Mouse (Mus musculus) heart, embryonic 14.5 days (tissue): ENCODE measurements at regions not wholly inside any gene's neighbourhood (a gene's known extent, or its start where the extent isn't known, plus 50 kb on each side); places are given as distances from the start of the nearest gene placed in this dataset.

Source experiments
- ATAC-seq: fragments of 200-750 bp; cut with Nextera tagmentation; 2 replicates; pipeline ENCODE4 v1.8.0; 2017; ENCODE audit warnings: low read depth, moderate TSS enrichment; ENCODE audit not compliant: insufficient number of reproducible peaks, insufficient read depth, low FRiP score
- H3K27ac ChIP-seq, 2 experiments: fragments of 200-500 bp in 1 of 2; fragments of 300-500 bp in 1 of 2; sonication (generic) in 1 of 2; replicated peaks in 1 of 2; 2 replicates each; pipeline ENCODE4 v1.5.1; 2012 to 2014; ENCODE audit warnings: low read depth in 2 of 2, low read length in 2 of 2, control low read depth in 1 of 2, mild to moderate bottlenecking in 1 of 2, mixed read lengths in 1 of 2; ENCODE audit not compliant: control insufficient read depth in 1 of 2, insufficient read depth in 1 of 2
- H3K27me3 ChIP-seq: fragments of 300-500 bp; sonication (generic); 2 replicates; pipeline ENCODE4 v1.6.1; 2014; ENCODE audit warnings: mild to moderate bottlenecking, low read length, control low read depth; ENCODE audit not compliant: control insufficient read depth, insufficient read depth
- H3K36me3 ChIP-seq: fragments of 300-500 bp; sonication (generic); 2 replicates; pipeline ENCODE4 v1.6.1; 2014; ENCODE audit warnings: mild to moderate bottlenecking, control low read depth, low read length, mixed read lengths; ENCODE audit not compliant: control insufficient read depth, insufficient read depth
- H3K4me1 ChIP-seq, 2 experiments: fragments of 200-500 bp in 1 of 2; fragments of 300-500 bp in 1 of 2; sonication (generic) in 1 of 2; 2 replicates each; pipeline ENCODE4 v1.6.1; 2012 to 2014; ENCODE audit warnings: low read length in 2 of 2, control low read depth in 1 of 2, mixed read lengths in 1 of 2; ENCODE audit not compliant: control insufficient read depth in 2 of 2, insufficient read depth in 2 of 2
- H3K4me2 ChIP-seq: fragments of 300-500 bp; sonication (generic); 2 replicates; pipeline ENCODE4 v1.6.1; 2014; ENCODE audit warnings: mild to moderate bottlenecking, low read length
- H3K4me3 ChIP-seq, 2 experiments: fragments of 200-500 bp in 1 of 2; fragments of 300-500 bp in 1 of 2; sonication (generic) in 1 of 2; 2 replicates each; pipeline ENCODE4 v1.5.1; 2012 to 2014; ENCODE audit warnings: low read length in 2 of 2, mild to moderate bottlenecking in 2 of 2, control low read depth in 1 of 2, low read depth in 1 of 2, moderate library complexity in 1 of 2; ENCODE audit not compliant: control insufficient read depth in 1 of 2, insufficient read depth in 1 of 2
- H3K9ac ChIP-seq: fragments of 300-500 bp; sonication (generic); 2 replicates; pipeline ENCODE4 v1.6.1; 2014; ENCODE audit warnings: mild to moderate bottlenecking, low read length
- H3K9me3 ChIP-seq: fragments of 300-500 bp; sonication (generic); 2 replicates; pipeline ENCODE4 v1.6.1; 2016; ENCODE audit warnings: low read length, control low read depth; ENCODE audit not compliant: control insufficient read depth
- WGBS: fragments of 180-500 bp; shearing (Covaris S2); extraction: QIAGEN DNeasy Blood & Tissue Kit; methylation state at CpG from one replicate; pipeline ENCODE4 v1.1.7; 2014; 5-methylcytosine and 5-hydroxymethylcytosine counted together

DNA sequence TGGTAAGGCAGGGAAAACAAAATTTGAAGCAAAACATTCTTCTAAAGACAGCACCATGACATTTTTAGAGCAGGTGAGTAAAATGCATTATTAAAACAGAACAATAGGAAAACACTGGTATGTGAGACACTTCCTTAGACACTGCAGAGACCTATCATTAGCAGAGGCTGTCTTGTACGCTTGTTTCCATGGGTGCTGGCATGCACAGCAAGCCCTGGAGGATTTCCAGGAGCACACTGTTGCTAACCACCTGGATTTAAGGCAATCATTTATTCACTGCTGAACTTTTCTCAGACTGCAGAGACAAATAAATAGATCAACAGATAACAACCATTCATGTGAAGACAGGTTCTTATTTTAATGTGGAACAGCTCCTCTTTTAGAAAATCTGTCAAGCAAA, 127.7 kb downstream of the Pros1 start:
- ATAC-seq: no peak
- Histone ChIP-seq H3K4me2 (no peak overlapping the region), H3K4me1 (no peaks in the 10 kb centered on the region), H3K9me3 (no peaks in the 10 kb centered on the region), H3K27me3 (no peaks in the 10 kb centered on the region), H3K9ac (no peak overlapping the region), H3K36me3 (no peaks in the 10 kb centered on the region), H3K27ac (no peak overlapping the region), H3K4me3 (no peak overlapping the region)
- WGBS: 56% methylated on average over 1 of the region's 1 CpGs

DNA sequence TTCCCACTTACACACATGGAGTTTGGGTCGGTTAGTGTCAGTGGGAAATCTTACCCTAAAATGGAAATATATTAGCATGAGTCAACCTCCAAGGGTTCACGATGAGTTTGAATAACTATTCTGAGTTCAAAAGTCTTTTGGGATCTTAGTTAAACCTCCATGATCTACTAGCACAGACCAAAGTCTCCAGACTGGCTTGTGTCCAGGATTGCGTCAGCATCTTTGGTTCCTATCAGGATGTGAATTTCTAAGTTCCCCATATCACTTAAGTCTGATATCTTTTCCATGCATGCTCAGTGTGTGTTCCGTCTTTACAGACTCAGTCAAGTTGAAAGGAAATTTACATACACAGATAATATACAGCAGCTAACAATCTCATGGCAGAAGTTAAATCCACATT, 128.5 kb downstream of the Pros1 start:
- Histone ChIP-seq H3K27me3 (no peaks in the 10 kb centered on the region), H3K27ac (no peak overlapping the region), H3K4me2 (no peak overlapping the region), H3K9ac (no peak overlapping the region), H3K9me3 (no peaks in the 10 kb centered on the region), H3K36me3 (no peaks in the 10 kb centered on the region), H3K4me3 (no peak overlapping the region), H3K4me1 (no peaks in the 10 kb centered on the region)
- whole genome bisulfite sequencing: 41% methylated on average over 4 of the region's 4 CpGs
- no peak for ATAC-seq

- Histone ChIP-seq H3K27ac (no peak overlapping the region), H3K9me3 (no peaks in the 10 kb centered on the region), H3K36me3 (no peaks in the 10 kb centered on the region), H3K4me2 (no peak overlapping the region), H3K4me3 (no peak overlapping the region), H3K27me3 (no peaks in the 10 kb centered on the region), H3K9ac (no peak overlapping the region), H3K4me1 (no peaks in the 10 kb centered on the region)
- no peak for ATAC-seq
- 88% methylated on average over 3 of the region's 3 CpGs for WGBS
Measured at GRCm38 (mm10) chr16:62995555-62995954, 141.4 kb downstream of the Pros1 start.

DNA sequence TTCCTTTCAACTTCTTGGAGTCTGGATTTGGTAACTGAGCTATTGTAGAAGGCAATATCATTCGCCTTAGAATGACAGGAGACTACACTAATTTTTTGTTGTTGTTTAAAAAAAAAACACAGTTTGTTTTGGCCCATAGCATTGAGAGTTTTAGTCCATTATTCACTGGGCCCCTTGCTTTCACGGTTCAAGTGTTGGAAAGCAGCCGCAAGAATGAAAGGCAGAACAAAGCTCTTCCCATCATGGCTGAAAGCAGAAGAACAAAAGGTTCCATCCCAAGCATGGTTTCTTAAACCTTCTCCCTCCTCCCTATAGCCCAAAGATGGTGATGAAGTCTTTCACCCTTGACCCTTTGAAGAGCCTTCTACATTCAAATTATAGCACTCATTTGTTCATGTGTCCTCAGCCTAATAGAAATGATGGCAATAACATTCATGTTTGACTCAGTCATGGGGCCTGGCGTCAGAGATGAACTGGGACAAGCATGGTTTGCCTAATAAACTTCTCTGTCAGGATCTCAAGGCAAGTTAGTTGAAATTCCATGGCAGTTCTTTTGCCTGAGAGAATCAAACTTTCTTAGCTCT, 157.1 kb downstream of the Pros1 start:
- no peak for ATAC-seq
- H3K9me3 ChIP-seq: no peaks in the 10 kb centered on the region
- H3K27ac ChIP-seq: no peak overlapping the region
- 76% methylated on average over 4 of the region's 4 CpGs for WGBS
- H3K4me2 ChIP-seq: no peak overlapping the region
- no peaks in the 10 kb centered on the region for H3K36me3 ChIP-seq
- no peak overlapping the region for H3K9ac ChIP-seq
- H3K4me3 ChIP-seq: no peak overlapping the region
- no peaks in the 10 kb centered on the region for H3K4me1 ChIP-seq
- H3K27me3 ChIP-seq: no peaks in the 10 kb centered on the region

- WGBS: 36% methylated on average over 7 of the region's 7 CpGs
- Histone ChIP-seq H3K27me3 (no peaks in the 10 kb centered on the region), H3K9me3 (no peaks in the 10 kb centered on the region), H3K4me3 (no peak overlapping the region), H3K27ac (no peak overlapping the region), H3K9ac (no peak overlapping the region), H3K4me1 (no peaks in the 10 kb centered on the region), H3K36me3 (no peaks in the 10 kb centered on the region), H3K4me2 (no peak overlapping the region)
- ATAC-seq: no peak
Measured at GRCm38 (mm10) chr16:63014453-63014852, 160.3 kb downstream of the Pros1 start.

DNA sequence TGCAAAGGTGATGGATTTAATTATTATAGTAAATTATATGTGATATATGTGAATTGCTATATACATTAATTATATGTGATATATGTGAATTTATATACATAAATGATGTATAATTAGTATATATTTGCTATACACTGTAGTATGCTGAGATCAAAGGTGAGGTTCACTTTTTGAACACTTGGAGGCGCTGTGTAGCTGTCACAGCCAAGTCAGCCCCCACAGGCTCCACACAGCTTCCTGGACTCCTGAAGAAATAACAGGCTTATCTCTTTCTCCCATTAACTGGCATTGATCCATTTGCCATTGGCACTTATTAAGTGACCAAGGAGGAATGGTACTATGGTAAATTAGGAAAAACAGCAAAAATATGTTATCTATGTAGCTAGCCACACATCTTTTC, 162.0 kb downstream of the Pros1 start:
- H3K9ac ChIP-seq: no peak overlapping the region
- no peaks in the 10 kb centered on the region for H3K4me1 ChIP-seq
- H3K4me3 ChIP-seq: no peak overlapping the region
- H3K4me2 ChIP-seq: no peak overlapping the region
- no peak overlapping the region for H3K27ac ChIP-seq
- ATAC-seq: no peak
- H3K9me3 ChIP-seq: no peaks in the 10 kb centered on the region
- no peaks in the 10 kb centered on the region for H3K27me3 ChIP-seq
- WGBS: 26% methylated on average over 1 of the region's 1 CpGs
- H3K36me3 ChIP-seq: no peaks in the 10 kb centered on the region

DNA sequence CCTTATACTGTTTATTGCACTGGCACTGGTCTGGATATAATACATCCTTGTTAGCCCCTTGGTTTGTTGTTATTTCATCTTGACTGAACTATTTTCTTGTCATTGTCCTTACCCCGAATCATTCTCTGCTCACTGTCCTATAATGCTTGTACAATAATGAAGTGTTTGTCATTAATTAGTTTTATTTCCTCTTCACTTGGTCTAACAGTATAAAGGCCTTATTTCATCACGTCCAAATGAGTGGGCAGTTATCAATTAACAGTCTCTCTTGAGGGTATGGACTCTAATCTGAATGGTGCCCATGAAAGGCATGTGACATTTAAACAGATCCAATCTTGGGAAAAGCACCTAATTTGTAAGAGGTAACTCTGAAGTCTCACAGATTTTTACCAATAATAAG, 162.6 kb downstream of the Pros1 start:
- Histone ChIP-seq H3K4me1 (no peaks in the 10 kb centered on the region), H3K27me3 (no peaks in the 10 kb centered on the region), H3K4me2 (no peak overlapping the region), H3K36me3 (no peaks in the 10 kb centered on the region), H3K9me3 (no peaks in the 10 kb centered on the region), H3K27ac (no peak overlapping the region), H3K4me3 (no peak overlapping the region), H3K9ac (no peak overlapping the region)
- no peak for ATAC-seq
- WGBS: 79% methylated on average over 2 of the region's 2 CpGs

- no peak overlapping the region for H3K9ac ChIP-seq
- no peaks in the 10 kb centered on the region for H3K9me3 ChIP-seq
- H3K36me3 ChIP-seq: no peaks in the 10 kb centered on the region
- H3K27ac ChIP-seq: no peak overlapping the region
- no peak overlapping the region for H3K4me3 ChIP-seq
- H3K4me1 ChIP-seq: no peaks in the 10 kb centered on the region
- WGBS: 76% methylated on average over 4 of the region's 4 CpGs
- ATAC-seq: no peak
- no peaks in the 10 kb centered on the region for H3K27me3 ChIP-seq
- no peak overlapping the region for H3K4me2 ChIP-seq
Measured at GRCm38 (mm10) chr16:63030399-63030798, 176.3 kb downstream of the Pros1 start.
